Comparison of ENCODE assay signal across 9 mouse cellular contexts in the genomic region with DNA sequence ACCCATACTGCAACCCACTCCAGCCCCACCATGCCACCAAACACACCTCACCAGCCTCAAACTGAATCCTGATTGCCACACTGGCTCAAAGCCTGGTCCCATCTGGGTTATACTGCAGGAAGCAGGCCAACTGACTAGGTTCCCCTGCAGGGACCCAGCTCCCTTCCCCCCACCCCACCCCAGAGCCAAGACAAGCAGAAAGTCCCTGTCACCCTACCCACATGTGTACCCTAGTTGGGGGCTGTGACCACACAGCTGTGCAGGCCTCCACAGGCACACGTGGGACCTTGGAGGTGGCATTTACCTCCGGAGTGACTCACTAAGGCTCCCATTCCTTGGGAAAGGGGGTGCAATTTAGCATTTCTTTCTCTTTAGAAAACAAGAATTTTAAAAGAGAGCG. TPM values are rescaled to one million over a fixed set of nuclear protein-coding genes. Genes with fewer than 3 reads are reported as not detected.
DNase-seq lines count a peak whose midpoint lies in the region; ATAC-seq and TF ChIP-seq lines count a peak whose summit lies in the region.
"Had no signal": no experiment of that assay in that cellular context is flagged by ENCODE, and none has a peak within 500 bp of the region (broad histone marks: within the 10 kb centered on the region; RNA-seq: fewer than 3 reads in every experiment).

No protein-coding gene starts in this region.

- TF ChIP-seq CTCF in intestine, postnatal 0 days (IDR thresholded peaks at IDR 0.05; ENCODE audit: low read depth): no peak

- H3K36me3 ChIP-seq in forebrain, embryonic 14.5 days (ENCODE audit: control insufficient read depth, insufficient read depth, low read length): no peaks in the 10 kb centered on the region
- no peaks in the 10 kb centered on the region for H3K36me3 ChIP-seq in forebrain, embryonic 12.5 days (replicated peaks)
- H3K36me3 ChIP-seq in intestine, embryonic 15.5 days: no peaks in the 10 kb centered on the region
- H3K36me3 ChIP-seq in intestine, postnatal 0 days (ENCODE audit: control insufficient read depth, insufficient read depth): no peaks in the 10 kb centered on the region
- H3K36me3 ChIP-seq in neural tube, embryonic 12.5 days: no peaks in the 10 kb centered on the region
- H3K36me3 ChIP-seq: limb, embryonic 13.5 days had no signal

- no peak overlapping the region for H3K4me3 ChIP-seq in forebrain, embryonic 14.5 days (ENCODE audit: low read depth, low read length)
- H3K4me3 ChIP-seq in forebrain, embryonic 12.5 days (replicated peaks): no peak overlapping the region
- no peak overlapping the region for H3K4me3 ChIP-seq in intestine, embryonic 15.5 days (replicated peaks)
- H3K4me3 ChIP-seq in intestine, postnatal 0 days (ENCODE audit: low read depth, low read length): no peak overlapping the region
- H3K4me3 ChIP-seq in neural tube, embryonic 12.5 days: no peak overlapping the region
- H3K4me3 ChIP-seq: limb, embryonic 13.5 days had no signal

- DNase-seq in forebrain, embryonic 14.5 days (ENCODE audit: low spot score): no peak
- no peak for DNase-seq in neural tube, embryonic 10.5 days (ENCODE audit: extremely low spot score, low spot score)
- DNase-seq in spleen, postnatal 4 days (ENCODE audit: low spot score in 2 of 2): no peak
- no peak for DNase-seq in thymus, postnatal 25 days

- WGBS in forebrain, embryonic 14.5 days: 65% methylated on average over 3 of the region's 3 CpGs
- WGBS in forebrain, embryonic 12.5 days: 62% methylated on average over 3 of the region's 3 CpGs
- 62% methylated on average over 3 of the region's 3 CpGs for WGBS in intestine, embryonic 15.5 days
- 68% methylated on average over 3 of the region's 3 CpGs for WGBS in intestine, postnatal 0 days
- 69% methylated on average over 3 of the region's 3 CpGs for WGBS in neural tube, embryonic 12.5 days

- no peak overlapping the region for H3K4me2 ChIP-seq in forebrain, embryonic 14.5 days (ENCODE audit: low read length)
- no peak overlapping the region for H3K4me2 ChIP-seq in forebrain, embryonic 12.5 days
- H3K4me2 ChIP-seq in intestine, embryonic 15.5 days (replicated peaks): 0 out of 2 replicates have a peak overlapping the region, but pooled peaks have one; percentile 27
- H3K4me2 ChIP-seq in intestine, postnatal 0 days (replicated peaks; ENCODE audit: low read depth): no peak overlapping the region
- H3K4me2 ChIP-seq in neural tube, embryonic 12.5 days (replicated peaks): peak overlapping the region; percentile 16; the same call in 1 of the 2 replicates

- H3K27ac ChIP-seq in forebrain, embryonic 14.5 days (ENCODE audit: low read depth, low read length): no peak overlapping the region
- H3K27ac ChIP-seq in forebrain, embryonic 12.5 days: no peak overlapping the region
- H3K27ac ChIP-seq in intestine, embryonic 15.5 days: no peak overlapping the region
- no peak overlapping the region for H3K27ac ChIP-seq in intestine, postnatal 0 days (ENCODE audit: low read depth, low read length)
- H3K27ac ChIP-seq in neural tube, embryonic 12.5 days: no peak overlapping the region
- H3K27ac ChIP-seq: limb, embryonic 13.5 days had no signal

- ATAC-seq in forebrain, embryonic 14.5 days: 0 out of 2 replicates have a peak, but pooled peaks have one; percentile 21
- ATAC-seq in forebrain, embryonic 12.5 days (ENCODE audit: low FRiP score): no peak
- ATAC-seq in intestine, embryonic 15.5 days: 0 out of 2 replicates have a peak, but pooled peaks have one; percentile 5
- no peak for ATAC-seq in intestine, postnatal 0 days
- ATAC-seq in neural tube, embryonic 12.5 days (ENCODE audit: low FRiP score, low read depth): no peak

- H3K9me3 ChIP-seq in forebrain, embryonic 14.5 days (replicated peaks; ENCODE audit: control insufficient read depth, low read length): no peaks in the 10 kb centered on the region
- no peaks in the 10 kb centered on the region for H3K9me3 ChIP-seq in forebrain, embryonic 12.5 days
- no peaks in the 10 kb centered on the region for H3K9me3 ChIP-seq in intestine, embryonic 15.5 days
- no peaks in the 10 kb centered on the region for H3K9me3 ChIP-seq in intestine, postnatal 0 days (ENCODE audit: control insufficient read depth)
- no peaks in the 10 kb centered on the region for H3K9me3 ChIP-seq in neural tube, embryonic 12.5 days
- H3K9me3 ChIP-seq: limb, embryonic 13.5 days had no signal

- no peak overlapping the region for H3K9ac ChIP-seq in forebrain, embryonic 14.5 days (ENCODE audit: low read length)
- H3K9ac ChIP-seq in forebrain, embryonic 12.5 days: no peak overlapping the region
- H3K9ac ChIP-seq in intestine, embryonic 15.5 days: no peak overlapping the region
- no peak overlapping the region for H3K9ac ChIP-seq in intestine, postnatal 0 days (ENCODE audit: low read depth, low read length)
- H3K9ac ChIP-seq in neural tube, embryonic 12.5 days: no peak overlapping the region
- H3K9ac ChIP-seq: limb, embryonic 13.5 days had no signal

- peaks cover 17% of the 10 kb centered on the region; the same call in 1 of the 2 replicates for H3K27me3 ChIP-seq in forebrain, embryonic 14.5 days (replicated peaks; ENCODE audit: control insufficient read depth, insufficient read depth, low read length)
- H3K27me3 ChIP-seq in forebrain, embryonic 12.5 days: peaks cover 73% of the 10 kb centered on the region
- peaks cover 14% of the 10 kb centered on the region for H3K27me3 ChIP-seq in intestine, embryonic 15.5 days (replicated peaks)
- peaks cover 19% of the 10 kb centered on the region for H3K27me3 ChIP-seq in intestine, postnatal 0 days (replicated peaks; ENCODE audit: control insufficient read depth, insufficient read depth, low read length)
- H3K27me3 ChIP-seq in neural tube, embryonic 12.5 days (replicated peaks): peaks cover 37% of the 10 kb centered on the region

- H3K4me1 ChIP-seq in forebrain, embryonic 14.5 days (ENCODE audit: control insufficient read depth, insufficient read depth, low read length): peaks cover 14% of the 10 kb centered on the region; the same call in 1 of the 2 replicates
- H3K4me1 ChIP-seq in forebrain, embryonic 12.5 days: peaks cover 17% of the 10 kb centered on the region
- peaks cover 30% of the 10 kb centered on the region for H3K4me1 ChIP-seq in intestine, embryonic 15.5 days (replicated peaks)
- no peaks in the 10 kb centered on the region for H3K4me1 ChIP-seq in intestine, postnatal 0 days (replicated peaks; ENCODE audit: control insufficient read depth, insufficient read depth, low read length)
- H3K4me1 ChIP-seq in neural tube, embryonic 12.5 days: peaks cover 14% of the 10 kb centered on the region

RNA-seq across cellular contexts. Expression of a gene that starts 5.1 kb away (rescaled TPM):
- polyA plus RNA-seq in forebrain, embryonic 14.5 days (2014; fragmentation: Nextera tagmentation; extraction: Ambion mirVana): 0.94 and 1.4 TPM in 2 replicates
- polyA plus RNA-seq in forebrain, embryonic 12.5 days (2016; fragmentation: Nextera tagmentation; extraction: Ambion mirVana): 0.41 and 0.58 TPM in 2 replicates
- 0.50 and 0.62 TPM in 2 replicates for polyA plus RNA-seq in intestine, embryonic 15.5 days (2015; fragmentation: Nextera tagmentation; extraction: Ambion mirVana)
- 0.68 and 0.86 TPM in 2 replicates for polyA plus RNA-seq in intestine, postnatal 0 days (2015; fragmentation: Nextera tagmentation; extraction: Ambion mirVana)
- polyA plus RNA-seq in neural tube, embryonic 12.5 days (2016; fragmentation: Nextera tagmentation; extraction: Ambion mirVana): 0.50 and 0.60 TPM in 2 replicates

Comparison
In these comparisons a context has a peak if more than half of its experiments do, and no peak if none do; other contexts are left out.
1. ATAC-seq: peak in forebrain, embryonic 14.5 days (single experiment) and intestine, embryonic 15.5 days (single experiment); none in forebrain, embryonic 12.5 days (single experiment), intestine, postnatal 0 days (single experiment) and neural tube, embryonic 12.5 days (single experiment).
2. H3K4me2 ChIP-seq: peak in intestine, embryonic 15.5 days (single experiment) and neural tube, embryonic 12.5 days (single experiment); none in forebrain, embryonic 14.5 days (single experiment), forebrain, embryonic 12.5 days (single experiment) and intestine, postnatal 0 days (single experiment).